Mouse (Mus musculus) ES-E14 (cell line): ENCODE results near the gene Oxct2b. TPM values are rescaled to one million over a fixed set of nuclear protein-coding genes. Genes with fewer than 3 reads are reported as not detected.

ENCODE experiments used
- DNase-seq: peaks from one replicate; pipeline ENCODE4 v3.0.0-alpha.2; 2013; ENCODE audit warnings: low read depth, low spot score
- H3K27ac ChIP-seq: 2 replicates; pipeline ENCODE4 v1.5.1; 2012; ENCODE audit warnings: low read depth, mild to moderate bottlenecking, low read length, moderate library complexity, mixed read lengths; ENCODE audit not compliant: poor library complexity, insufficient read depth, severe bottlenecking
- H3K36me3 ChIP-seq: 2 replicates; pipeline ENCODE4 v1.6.1; 2012; ENCODE audit warnings: mild to moderate bottlenecking, low read length, moderate library complexity, mixed read lengths; ENCODE audit not compliant: control insufficient read depth, poor library complexity, insufficient read depth, severe bottlenecking
- H3K4me1 ChIP-seq, 2 experiments: fragments of 150-350 bp in 1 of 2; sonication (generic) in 1 of 2; 2 replicates each; pipeline ENCODE4 v1.6.1; 2012; ENCODE audit warnings: low read length in 2 of 2, mild to moderate bottlenecking in 1 of 2, mixed read lengths in 1 of 2; ENCODE audit not compliant: control insufficient read depth in 2 of 2, insufficient read depth in 2 of 2, poor library complexity in 1 of 2
- H3K4me3 ChIP-seq, 2 experiments: fragments of 150-350 bp in 1 of 2; sonication (generic) in 1 of 2; 2 replicates each; pipeline ENCODE4 v1.5.1; 2012; ENCODE audit warnings: low read length in 2 of 2, low read depth in 1 of 2, mild to moderate bottlenecking in 1 of 2, mixed read lengths in 1 of 2; ENCODE audit not compliant: insufficient read depth in 1 of 2, poor library complexity in 1 of 2, severe bottlenecking in 1 of 2
- H3K9ac ChIP-seq: 2 replicates; pipeline ENCODE4 v1.6.1; 2012; ENCODE audit warnings: low read depth, mild to moderate bottlenecking, low read length, mixed read lengths; ENCODE audit not compliant: poor library complexity, insufficient read depth, severe bottlenecking
- H3K9me3 ChIP-seq: fragments of 150-350 bp; sonication (generic); 2 replicates; pipeline ENCODE4 v1.6.1; 2012; ENCODE audit warnings: low read depth, mild to moderate bottlenecking, low read length; ENCODE audit not compliant: control insufficient read depth, insufficient read depth
- CHD2 ChIP-seq: IDR thresholded peaks from 2 replicates; pipeline ENCODE4 v1.6.1; 2014; ENCODE audit warnings: mild to moderate bottlenecking, low read depth, low read length, inconsistent platforms
- HCFC1 ChIP-seq: IDR thresholded peaks from 2 replicates; pipeline ENCODE4 v1.6.1; 2012; ENCODE audit warnings: low read length, inconsistent platforms, borderline replicate concordance; ENCODE audit not compliant: insufficient read depth
- MAFK ChIP-seq: IDR thresholded peaks from 2 replicates; pipeline ENCODE4 v1.6.1; 2014; ENCODE audit warnings: mild to moderate bottlenecking, low read depth, low read length, inconsistent platforms; ENCODE audit not compliant: insufficient read depth
- ZC3H11A ChIP-seq: IDR thresholded peaks from 2 replicates; pipeline ENCODE4 v1.6.1; 2012; ENCODE audit warnings: low read depth, mild to moderate bottlenecking, inconsistent platforms, low read length, borderline replicate concordance
- ZNF384 ChIP-seq: IDR thresholded peaks from 2 replicates; pipeline ENCODE4 v1.6.1; 2012; ENCODE audit warnings: low read depth, low read length, inconsistent platforms
- in situ Hi-C, 2 experiments: fragments of 600-800 bp; cut with MboI; formaldehyde crosslinking; loops; one replicate each; pipeline ENCODE4 v1.15.1; 2025; ENCODE audit warnings: low sequenced_read_pairs in 2 of 2, inconsistent platforms in 1 of 2; ENCODE audit not compliant: unreplicated experiment in 2 of 2
- total RNA-seq: library from RNA; depleted of rRNA; stranded (reverse); fragments of 300-350 nt; gene quantifications from 2 replicates; pipeline ENCODE4 v1.2.3, GENCODE M21; 2012

The Oxct2b gene
- total RNA-seq, 1 experiment, result 2.8 TPM

DNA sequence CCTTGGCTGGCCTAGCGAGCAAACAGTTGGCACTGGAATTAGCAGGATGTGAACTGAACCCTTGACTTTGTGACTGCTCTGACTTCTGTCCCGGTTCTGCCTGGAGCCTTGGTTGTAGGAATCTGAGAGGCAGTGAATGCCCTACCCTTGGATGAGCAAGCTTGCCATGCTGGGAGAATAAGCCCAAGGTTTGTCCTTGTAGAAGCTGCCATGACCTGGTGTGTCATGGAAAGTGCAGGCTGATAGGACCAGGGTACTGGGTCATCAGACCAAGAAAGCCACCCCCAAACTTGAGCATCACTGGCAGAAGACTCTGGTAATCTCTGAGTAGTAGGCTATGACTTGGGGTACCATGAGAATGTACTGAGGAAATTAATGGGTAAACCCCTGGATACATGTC, 5.2 kb downstream of the Oxct2b start:
- Histone ChIP-seq H3K9me3 (no peaks in the 10 kb centered on the region), H3K4me3 (no peak overlapping the region), H3K27ac (no peak overlapping the region), H3K9ac (no peak overlapping the region), H3K36me3 (peaks cover 10% of the 10 kb centered on the region), H3K4me1 (peaks cover 0 to 3% of the 10 kb centered on the region in 2 experiments; a peak in 1 of 4 replicates)
- no peak for TF ChIP-seq ZC3H11A
- no peak for TF ChIP-seq ZNF384
- TF ChIP-seq HCFC1, result no peak
- no peak for TF ChIP-seq CHD2
- no peak for TF ChIP-seq MAFK
- DNase-seq, result no peak
- in situ Hi-C loops, result no loop called here

DNA sequence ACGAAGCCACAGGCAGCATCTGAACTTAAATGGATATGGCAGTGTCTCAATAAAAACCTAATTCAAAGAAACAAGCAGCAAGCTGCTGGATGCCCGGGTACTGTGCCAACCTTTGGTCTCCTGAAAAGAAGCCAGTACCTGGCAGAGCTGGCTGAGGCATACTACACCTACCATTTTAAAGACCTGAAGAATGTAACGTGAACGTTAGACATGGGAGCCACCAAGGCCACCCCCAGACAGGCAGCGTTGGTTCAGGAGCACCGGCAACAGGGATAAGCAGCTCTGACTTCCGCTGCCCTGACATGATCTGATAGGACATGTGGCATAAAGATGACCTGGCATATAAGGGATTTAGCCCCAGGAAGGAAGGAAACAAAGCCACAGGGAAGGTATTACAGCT, 10.6 kb downstream of the Oxct2b start:
- no peak for DNase-seq
- peaks cover 42% of the 10 kb centered on the region for H3K36me3 ChIP-seq

GRCm38 (mm10) chr4:123127051-123127450, 11.0 kb downstream of the Oxct2b start:
- H3K4me1 ChIP-seq, result no peaks in the 10 kb centered on the region
- H3K9ac ChIP-seq, result no peak overlapping the region
- no peak overlapping the region for H3K4me3 ChIP-seq
- TF ChIP-seq MAFK, result no peak
- TF ChIP-seq CHD2, result no peak
- no peak for TF ChIP-seq ZC3H11A
- TF ChIP-seq ZNF384, result no peak
- TF ChIP-seq HCFC1, result no peak
- DNase-seq, result no peak
- peaks cover 46% of the 10 kb centered on the region for H3K36me3 ChIP-seq
- in situ Hi-C loops, result no loop called here
- H3K27ac ChIP-seq, result no peak overlapping the region
- no peaks in the 10 kb centered on the region for H3K9me3 ChIP-seq

More for the DNA sequence above, 10.6 kb downstream of the Oxct2b start:
- H3K4me3 ChIP-seq, result no peak overlapping the region
- no peaks in the 10 kb centered on the region for H3K9me3 ChIP-seq
- H3K4me1 ChIP-seq, result no peaks in the 10 kb centered on the region
- H3K9ac ChIP-seq, result no peak overlapping the region
- in situ Hi-C loops, result no loop called here
- H3K27ac ChIP-seq, result no peak overlapping the region
- no peak for TF ChIP-seq HCFC1
- no peak for TF ChIP-seq CHD2

GRCm38 (mm10) chr4:123137551-123137950, 21.5 kb downstream of the Oxct2b start:
- Histone ChIP-seq H3K27ac (no peak overlapping the region), H3K9ac (no peak overlapping the region), H3K9me3 (no peaks in the 10 kb centered on the region), H3K36me3 (peaks cover 28% of the 10 kb centered on the region), H3K4me1 (peaks cover 3 to 6% of the 10 kb centered on the region in 2 experiments), H3K4me3 (no peak overlapping the region)
- in situ Hi-C loops, result no loop called here
- TF ChIP-seq ZC3H11A (no peak), HCFC1 (no peak), ZNF384 (no peak), MAFK (no peak), CHD2 (no peak)
- no peak for DNase-seq
